Mouse (Mus musculus) intestine, embryonic 16.5 days (tissue): ENCODE measurements around the gene Ufl1. TPM values are rescaled to one million over a fixed set of nuclear protein-coding genes. Genes with fewer than 3 reads are reported as not detected.
"Not testable (repeated sequence)": the region's sequence is repeated elsewhere in the genome, so short reads cannot be mapped to it uniquely, and the experiment has no call there.

ENCODE experiments used
- ATAC-seq: fragments of 200-750 bp; cut with Nextera tagmentation; 2 replicates; pipeline ENCODE4 v1.8.0; 2017; ENCODE audit warnings: moderate TSS enrichment, moderate library complexity
- H3K27ac ChIP-seq: fragments of 300-500 bp; sonication (generic); 2 replicates; pipeline ENCODE4 v1.5.1; 2014; ENCODE audit warnings: mild to moderate bottlenecking, low read length
- H3K27me3 ChIP-seq: fragments of 300-500 bp; sonication (generic); replicated peaks from 2 replicates; pipeline ENCODE4 v1.6.1; 2014; ENCODE audit warnings: low read length, control low read depth, mixed read lengths; ENCODE audit not compliant: control insufficient read depth, insufficient read depth
- H3K36me3 ChIP-seq: fragments of 300-500 bp; sonication (generic); 2 replicates; pipeline ENCODE4 v1.6.1; 2014; ENCODE audit warnings: low read length, control low read depth; ENCODE audit not compliant: control insufficient read depth, insufficient read depth
- H3K4me1 ChIP-seq: fragments of 300-500 bp; sonication (generic); 2 replicates; pipeline ENCODE4 v1.6.1; 2014; ENCODE audit warnings: low read length, control low read depth, mixed read lengths; ENCODE audit not compliant: control insufficient read depth, insufficient read depth
- H3K4me2 ChIP-seq: fragments of 300-500 bp; sonication (generic); 2 replicates; pipeline ENCODE4 v1.6.1; 2014; ENCODE audit warnings: low read depth, low read length, control low read depth
- H3K4me3 ChIP-seq: fragments of 300-500 bp; sonication (generic); 2 replicates; pipeline ENCODE4 v1.5.1; 2014; ENCODE audit warnings: mild to moderate bottlenecking, low read length
- H3K9ac ChIP-seq: fragments of 300-500 bp; sonication (generic); 2 replicates; pipeline ENCODE4 v1.6.1; 2014; ENCODE audit warnings: low read depth, low read length
- H3K9me3 ChIP-seq: fragments of 300-500 bp; sonication (generic); 2 replicates; pipeline ENCODE4 v1.6.1; 2016; ENCODE audit warnings: low read length, control low read depth; ENCODE audit not compliant: control insufficient read depth
- WGBS: fragments of 180-500 bp; shearing (Covaris S2); extraction: QIAGEN DNeasy Blood & Tissue Kit; methylation state at CpG from one replicate; pipeline ENCODE4 v1.1.7; 2014; 5-methylcytosine and 5-hydroxymethylcytosine counted together
- polyA plus RNA-seq: library from polyadenylated mRNA; unstranded; fragments of >200 nt; fragmentation: Nextera tagmentation; extraction: Ambion mirVana; gene quantifications from 2 replicates; pipeline ENCODE4 v1.2.1, GENCODE M21; 2015

Ufl1 gene
- 44.5 and 45.3 TPM in 2 replicates for polyA plus RNA-seq

DNA sequence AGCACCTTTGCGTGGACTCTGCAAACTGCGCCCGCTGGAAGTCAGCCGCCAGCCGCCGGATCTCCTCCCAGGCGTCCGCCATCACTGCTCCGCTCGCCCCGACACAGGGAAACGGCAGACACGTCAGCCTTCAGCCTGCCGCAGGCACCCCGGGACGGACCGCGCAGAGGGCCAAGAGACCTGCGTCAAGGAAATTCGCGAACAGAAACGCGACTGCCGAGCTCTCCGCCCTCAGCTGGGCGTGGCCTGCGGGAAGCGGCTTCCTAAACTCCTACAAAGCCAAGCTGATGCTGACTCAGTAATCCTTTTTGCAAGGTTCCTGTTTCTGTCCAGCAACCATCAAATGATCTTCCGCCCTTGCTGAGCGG lies at the start of gene Ufl1:
Gene Ufl1, minus strand, starts transcription at position 151 of the 368 bp plus-strand sequence.
- Histone ChIP-seq H3K27ac (peak within 1 kb of the TSS; percentile 96), H3K9me3 (no peaks in the 10 kb centered on the region), H3K9ac (peak within 1 kb of the TSS; percentile 96), H3K4me3 (peak within 1 kb of the TSS; percentile 86), H3K36me3 (peaks cover 3% of the 10 kb centered on the region; the same call in 1 of the 2 replicates), H3K27me3 (no peaks in the 10 kb centered on the region), H3K4me1 (peaks cover 5% of the 10 kb centered on the region), H3K4me2 (peak within 1 kb of the TSS; percentile 58)
- ATAC-seq = peak; percentile 99
- under 1% methylated on average over 30 of the region's 30 CpGs for WGBS

DNA sequence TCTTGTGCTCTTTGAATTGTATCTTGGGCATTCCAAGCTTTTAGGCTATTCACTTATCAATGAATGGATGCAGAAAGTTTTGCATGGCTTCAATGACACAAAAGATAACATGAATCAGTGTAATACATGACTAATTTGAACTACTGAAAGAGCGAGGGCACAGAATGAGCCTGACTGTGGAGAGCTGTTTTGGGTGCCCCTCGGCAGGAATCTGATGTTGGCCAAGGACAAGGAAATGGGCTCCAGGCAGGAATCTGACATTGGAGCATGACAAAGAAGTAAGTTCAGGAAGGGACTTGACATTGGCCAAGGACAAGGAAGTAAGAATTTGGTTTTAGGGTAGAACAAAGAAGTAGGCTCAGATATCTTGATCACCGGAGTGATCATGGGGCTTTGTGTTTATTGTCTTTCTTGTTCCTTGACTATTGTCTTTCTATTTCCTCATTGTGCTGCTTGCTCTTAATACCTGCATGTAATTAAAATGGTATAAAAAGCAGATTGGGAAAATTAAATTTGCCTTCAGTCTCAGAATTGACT lies 44.1 kb upstream of the Ufl1 start:
- Histone ChIP-seq H3K4me1 (no peaks in the 10 kb centered on the region), H3K9ac (no peak overlapping the region), H3K9me3 (no peaks in the 10 kb centered on the region), H3K4me2 (no peak overlapping the region), H3K27me3 (no peaks in the 10 kb centered on the region), H3K27ac (no peak overlapping the region), H3K4me3 (no peak overlapping the region), H3K36me3 (no peaks in the 10 kb centered on the region)
- WGBS = 90% methylated on average over 3 of the region's 3 CpGs
- ATAC-seq = no peak

DNA sequence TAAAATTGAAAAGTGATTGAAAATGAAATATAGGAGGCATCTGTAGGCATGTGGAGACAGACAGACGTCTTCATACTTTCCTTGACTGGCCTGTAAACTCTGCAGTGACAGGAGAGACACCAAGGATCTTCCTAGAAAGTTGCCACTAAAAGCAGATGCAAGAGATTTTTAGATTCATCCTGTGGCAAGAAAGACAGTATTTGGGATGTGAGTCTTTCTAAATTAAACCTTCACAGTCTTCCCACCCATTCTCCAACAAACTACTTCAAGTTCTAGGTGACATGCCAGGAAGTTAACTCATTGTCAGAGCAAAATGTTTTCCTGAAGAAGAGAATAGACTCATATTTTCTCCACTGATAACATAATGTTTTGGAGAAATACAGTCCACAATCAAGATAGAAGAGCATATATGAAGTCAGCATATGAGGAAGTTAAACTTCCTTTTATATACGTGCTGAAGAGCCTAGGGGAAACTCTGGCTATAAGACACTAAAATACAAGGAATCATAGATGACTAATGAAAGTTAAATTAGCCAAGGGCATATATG lies 41.1 kb upstream of the Ufl1 start:
- no peaks in the 10 kb centered on the region for H3K36me3 ChIP-seq
- 71% methylated on average over 2 of the region's 2 CpGs for WGBS
- no peaks in the 10 kb centered on the region for H3K27me3 ChIP-seq

DNA sequence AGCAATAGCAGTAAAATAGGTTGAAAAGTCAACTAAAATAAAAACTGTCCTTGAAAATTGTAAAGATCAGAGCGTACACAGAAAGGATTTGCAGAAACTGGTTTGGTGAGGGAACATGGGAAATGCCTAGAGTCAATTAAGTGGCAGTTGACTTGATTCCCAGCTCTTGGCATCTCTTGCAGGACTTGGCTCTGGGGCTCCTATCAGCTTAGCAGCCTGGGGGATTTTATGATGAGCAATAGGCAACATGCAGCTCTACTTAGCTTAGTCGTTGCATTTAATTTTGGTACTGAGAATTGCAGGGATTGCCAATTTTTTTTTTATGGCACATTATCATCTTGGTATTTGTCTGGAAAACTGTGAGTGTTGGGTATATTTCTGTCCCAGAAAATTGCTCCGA lies 32.1 kb upstream of the Ufl1 start:
- H3K4me2 ChIP-seq = no peak overlapping the region
- WGBS = 76% methylated on average over 3 of the region's 3 CpGs
- no peak for ATAC-seq
- H3K27me3 ChIP-seq = no peaks in the 10 kb centered on the region
- no peaks in the 10 kb centered on the region for H3K36me3 ChIP-seq
- H3K9me3 ChIP-seq = no peaks in the 10 kb centered on the region
- no peak overlapping the region for H3K4me3 ChIP-seq
- H3K27ac ChIP-seq = no peak overlapping the region
- no peak overlapping the region for H3K9ac ChIP-seq
- H3K4me1 ChIP-seq = no peaks in the 10 kb centered on the region

More for the DNA sequence above, 41.1 kb upstream of the Ufl1 start:
- H3K9me3 ChIP-seq = no peaks in the 10 kb centered on the region
- no peaks in the 10 kb centered on the region for H3K4me1 ChIP-seq
- H3K4me3 ChIP-seq = no peak overlapping the region
- H3K9ac ChIP-seq = no peak overlapping the region
- no peak for ATAC-seq
- H3K27ac ChIP-seq = no peak overlapping the region
- H3K4me2 ChIP-seq = no peak overlapping the region

DNA sequence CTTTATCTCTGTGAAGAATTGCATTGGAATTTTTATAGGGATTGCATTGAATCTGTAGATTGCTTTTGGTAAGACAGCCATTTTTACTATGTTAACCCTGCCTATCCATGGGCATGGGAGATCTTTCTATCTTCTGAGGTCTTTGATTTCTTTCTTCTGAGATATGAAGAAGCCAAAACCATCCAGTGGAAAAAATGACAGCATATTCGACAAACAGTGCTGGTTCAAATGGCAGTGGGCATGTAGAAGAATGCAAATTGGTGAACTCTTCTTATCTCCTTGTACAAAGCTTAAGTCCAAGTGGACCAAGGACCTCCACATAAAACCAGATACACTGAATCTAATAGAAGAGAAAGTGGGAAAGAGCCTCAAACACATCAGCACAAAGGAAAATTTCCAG lies 3.4 kb upstream of the Ufl1 start:
- H3K4me1 ChIP-seq, H3K4me3 ChIP-seq, H3K27ac ChIP-seq, H3K27me3 ChIP-seq, H3K4me2 ChIP-seq, H3K36me3 ChIP-seq, H3K9me3 ChIP-seq, H3K9ac ChIP-seq, ATAC-seq: not testable (repeated sequence)
- WGBS = 88% methylated on average over 1 of the region's 1 CpGs

DNA sequence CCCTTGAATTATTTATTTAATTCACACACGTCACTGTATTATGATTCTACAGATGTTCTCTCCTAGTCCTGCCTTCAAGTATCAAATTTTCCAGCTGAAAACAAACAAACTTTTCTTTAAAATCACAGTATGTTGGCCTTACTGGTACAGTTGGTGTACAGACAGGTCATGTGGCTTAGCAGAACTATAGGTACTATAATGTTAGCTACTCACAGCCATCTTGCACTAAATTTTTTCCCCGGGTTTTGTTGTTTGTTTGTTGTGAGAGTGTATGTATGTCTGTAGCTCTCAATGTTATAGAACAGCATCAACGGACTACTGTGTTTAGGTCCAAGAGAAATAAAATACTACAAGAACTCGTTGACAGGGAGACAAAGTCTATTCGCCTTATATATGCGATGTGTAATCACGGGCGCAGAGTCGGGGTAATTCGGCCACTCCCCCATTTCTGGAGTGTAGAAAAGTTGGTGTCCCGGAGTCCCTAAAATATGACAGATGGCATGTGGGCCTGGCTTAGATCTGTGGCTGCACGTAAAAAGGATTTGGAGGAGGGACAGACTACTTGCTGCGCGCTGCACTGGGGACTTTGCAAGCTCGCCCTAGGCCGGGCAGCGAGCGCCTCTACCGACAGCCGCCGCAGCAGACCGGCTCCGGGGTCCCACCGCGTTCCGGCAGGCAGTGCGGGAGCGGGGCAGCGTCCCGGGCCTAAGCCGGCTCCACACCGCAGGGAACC lies 517 bp downstream of the Ufl1 start:
- WGBS = 2% methylated on average over 32 of the region's 32 CpGs

DNA sequence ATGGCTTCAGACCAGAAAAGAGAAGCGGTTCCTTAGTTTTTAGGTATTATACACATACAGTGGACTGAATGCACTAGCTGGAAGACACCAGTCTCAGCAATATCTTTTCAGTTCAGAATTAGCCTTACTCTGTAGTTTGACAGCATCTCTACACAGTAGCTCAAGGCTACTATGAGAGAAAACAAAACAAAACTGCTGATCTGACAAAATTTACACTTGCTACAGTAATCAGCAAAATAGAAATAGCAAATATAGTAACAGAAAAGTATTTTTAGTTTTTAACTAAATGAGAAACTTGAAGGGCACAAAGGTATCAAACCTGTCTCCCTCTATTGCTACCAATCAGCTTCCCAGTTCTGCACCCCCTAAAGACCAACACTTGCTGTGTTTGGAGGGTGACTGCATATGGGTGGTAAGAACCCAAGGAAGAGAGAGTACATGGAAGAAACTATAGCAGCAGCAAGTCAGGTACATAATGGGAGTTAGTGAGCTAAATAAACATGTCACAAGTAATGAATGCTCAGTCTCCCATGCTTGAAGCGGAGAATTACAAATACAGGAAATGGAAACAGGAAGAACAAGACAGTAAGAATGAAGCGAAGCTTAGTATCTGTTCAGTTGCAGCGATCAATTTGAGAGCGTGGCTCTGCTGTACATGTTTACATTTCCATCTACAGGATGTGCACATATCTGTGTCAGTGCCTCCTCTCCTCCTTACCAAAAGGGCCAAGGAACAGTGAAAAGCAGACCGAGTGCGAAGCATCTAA lies 8.6 kb downstream of the Ufl1 start:
- 71% methylated on average over 7 of the region's 7 CpGs for WGBS
- Histone ChIP-seq H3K27me3 (no peaks in the 10 kb centered on the region), H3K4me3 (no peak overlapping the region), H3K27ac (no peak overlapping the region), H3K9ac (no peak overlapping the region), H3K36me3 (peaks cover 13% of the 10 kb centered on the region), H3K4me1 (no peaks in the 10 kb centered on the region), H3K4me2 (no peak overlapping the region), H3K9me3 (no peaks in the 10 kb centered on the region)
- no peak for ATAC-seq

More for the DNA sequence above, 517 bp downstream of the Ufl1 start:
- no peaks in the 10 kb centered on the region for H3K27me3 ChIP-seq
- peaks cover 3% of the 10 kb centered on the region; the same call in 1 of the 2 replicates for H3K36me3 ChIP-seq
- no peaks in the 10 kb centered on the region for H3K9me3 ChIP-seq
- peak overlapping the region; percentile 96 for H3K27ac ChIP-seq
- H3K9ac ChIP-seq = peak overlapping the region; percentile 96
- H3K4me3 ChIP-seq = peak overlapping the region; percentile 86
- peak; percentile 97 for ATAC-seq
- H3K4me1 ChIP-seq = peaks cover 5% of the 10 kb centered on the region
- peak overlapping the region; percentile 46 for H3K4me2 ChIP-seq

DNA sequence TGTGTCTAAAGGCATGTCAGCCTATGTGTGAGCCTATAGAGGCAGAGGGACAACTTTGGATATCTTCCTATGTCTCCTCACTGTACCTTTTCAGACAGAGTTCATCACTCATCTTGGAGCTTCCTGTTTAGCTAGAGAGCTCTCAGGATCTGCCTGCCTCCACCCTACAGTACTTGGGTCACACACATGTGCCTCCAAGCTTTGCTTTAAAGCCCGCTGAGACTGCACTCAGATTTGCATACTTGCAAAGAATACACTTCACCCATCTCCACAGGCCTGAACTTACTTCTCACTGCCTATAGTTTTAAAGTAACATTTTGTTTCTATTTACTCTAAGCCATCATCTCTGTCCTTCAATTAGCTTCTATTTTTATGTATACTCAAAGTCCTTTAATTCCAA lies 9.7 kb downstream of the Ufl1 start:
- no peak overlapping the region for H3K4me3 ChIP-seq
- no peak overlapping the region for H3K27ac ChIP-seq
- WGBS = 95% methylated on average over 1 of the region's 1 CpGs
- no peak overlapping the region for H3K4me2 ChIP-seq
- H3K9me3 ChIP-seq = no peaks in the 10 kb centered on the region
- H3K27me3 ChIP-seq = no peaks in the 10 kb centered on the region
- no peak for ATAC-seq
- H3K9ac ChIP-seq = no peak overlapping the region
- peaks cover 13% of the 10 kb centered on the region for H3K36me3 ChIP-seq
- H3K4me1 ChIP-seq = no peaks in the 10 kb centered on the region

DNA sequence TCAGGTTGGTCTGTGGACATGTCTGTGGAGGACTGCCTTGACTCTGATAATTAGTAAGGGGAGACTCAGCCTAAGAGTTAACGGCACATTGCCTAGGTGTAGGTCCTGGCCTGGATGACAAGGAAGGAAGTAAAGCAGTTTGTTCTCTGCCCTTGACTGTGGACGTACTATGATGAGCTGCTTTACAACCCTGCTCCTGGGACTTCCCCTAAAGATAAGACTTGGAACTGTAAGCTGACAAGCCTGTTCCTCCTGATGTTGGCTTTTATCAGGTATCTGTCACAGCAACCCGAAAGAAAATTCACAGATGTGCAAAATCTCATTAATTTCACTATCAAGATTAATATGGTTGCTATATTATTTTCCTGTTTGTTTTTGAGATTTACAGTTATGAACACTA lies 14.5 kb downstream of the Ufl1 start:
- Histone ChIP-seq H3K4me2 (no peak overlapping the region), H3K36me3 (peaks cover 13% of the 10 kb centered on the region), H3K4me3 (no peak overlapping the region), H3K9me3 (no peaks in the 10 kb centered on the region), H3K9ac (no peak overlapping the region), H3K4me1 (no peaks in the 10 kb centered on the region), H3K27ac (no peak overlapping the region), H3K27me3 (no peaks in the 10 kb centered on the region)
- peak; percentile 81 for ATAC-seq
- 65% methylated on average over 3 of the region's 3 CpGs for WGBS
